Mouse (Mus musculus) heart, postnatal 25 days (tissue): ENCODE results near the gene Ripply3. TPM values are rescaled to one million over a fixed set of nuclear protein-coding genes. Genes with fewer than 3 reads are reported as not detected.

ENCODE experiments used
- total RNA-seq, 2 experiments: library from RNA; stranded (reverse); gene quantifications; 2 replicates each; pipeline ENCODE4 v1.2.3; 2021

The Ripply3 gene
- total RNA-seq, 2 experiments from 2014 or later, result 3.9 to 4.3 TPM

Other genes with a start within 250 kb of the Ripply3 start
- gene Sim2, start 243.5 kb upstream of the Ripply3 start, total RNA-seq, result not detected
- gene Hlcs, start 14.8 kb upstream of the Ripply3 start, total RNA-seq, result 1 to 10 TPM; 5.0 to 5.7 TPM
- 10 to 100 TPM; 78.6 to 82.9 TPM for gene Ttc3, start 42.2 kb downstream of the Ripply3 start, total RNA-seq
- gene Pigp, start 43.4 kb downstream of the Ripply3 start, total RNA-seq, result 10 to 100 TPM; 88.2 to 91.8 TPM
- 10 to 100 TPM; 23.0 to 24.2 TPM for gene Vps26c, start 198.4 kb downstream of the Ripply3 start, total RNA-seq
- 10 to 100 TPM; 71.4 to 71.9 TPM for gene Dyrk1a, start 241.6 kb downstream of the Ripply3 start, total RNA-seq